ENCODE assay signal across 8 mouse cellular contexts in the genomic region with DNA sequence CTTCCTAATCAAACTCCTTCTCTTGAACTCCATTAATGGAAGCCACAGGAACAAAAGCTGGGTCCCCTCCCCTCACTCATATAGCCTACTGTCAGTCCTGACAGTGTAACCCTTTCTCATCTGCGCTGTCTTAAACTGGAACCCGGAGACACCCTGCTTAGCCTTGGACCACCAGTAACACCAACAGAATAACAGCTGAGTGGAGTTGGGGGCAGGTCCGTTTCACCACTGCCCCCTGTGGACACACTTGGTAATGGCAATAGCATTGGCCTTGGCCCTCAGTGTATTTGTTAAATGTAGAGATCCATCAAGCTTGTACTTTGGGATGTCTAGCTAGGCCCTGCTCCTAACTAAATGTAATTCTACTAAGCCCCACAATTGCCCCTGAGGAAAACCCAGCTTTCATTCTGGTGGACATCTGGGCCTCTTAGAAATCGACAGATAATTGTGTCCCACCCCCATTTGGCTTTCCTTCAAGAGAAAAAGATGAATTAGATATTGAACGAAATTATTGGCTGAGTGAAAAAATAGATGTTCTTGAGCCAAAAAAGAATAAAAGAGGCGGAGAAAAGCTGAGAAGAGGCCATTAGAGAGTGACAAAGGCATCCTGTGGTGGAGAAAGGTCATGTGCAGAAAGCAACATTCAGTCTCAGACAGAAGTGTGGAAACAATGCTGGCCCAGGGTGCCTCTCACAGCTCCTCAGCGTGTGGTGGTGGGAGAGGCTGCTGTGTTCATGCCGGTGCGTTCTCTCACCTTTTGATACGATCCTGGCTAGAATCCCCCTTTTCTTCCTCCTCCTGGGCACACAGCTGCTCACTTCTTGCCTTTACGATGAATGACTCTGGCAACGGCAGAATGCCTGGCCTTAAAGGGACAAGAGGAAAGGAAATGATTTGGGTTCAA.
DNase-seq lines count a peak whose midpoint lies in the region; ATAC-seq and TF ChIP-seq lines count a peak whose summit lies in the region.

No protein-coding gene starts in this region.

- 55% methylated on average over 12 of the region's 12 CpGs for WGBS in heart, postnatal 0 days
- WGBS in limb, embryonic 11.5 days: 67% methylated on average over 12 of the region's 12 CpGs

- no peaks in the 10 kb centered on the region for H3K36me3 ChIP-seq in heart, postnatal 0 days (replicated peaks; ENCODE audit: control insufficient read depth, insufficient read depth, low read length)
- H3K36me3 ChIP-seq in ES-Bruce4 (ENCODE audit: control insufficient read depth, insufficient read depth, low read length, poor library complexity, severe bottlenecking): no peaks in the 10 kb centered on the region
- H3K36me3 ChIP-seq in limb, embryonic 11.5 days (ENCODE audit: control insufficient read depth, insufficient read depth, low read length): no peaks in the 10 kb centered on the region

- H3K4me2 ChIP-seq in heart, postnatal 0 days (ENCODE audit: low read depth, low read length): no peak overlapping the region
- no peak overlapping the region for H3K4me2 ChIP-seq in limb, embryonic 11.5 days (ENCODE audit: low read depth, severe bottlenecking)

- intact Hi-C loops in heart, postnatal 25 days (cut with DNase I): no loop called here

- no peak overlapping the region for H3K4me3 ChIP-seq in heart, postnatal 0 days (ENCODE audit: low read depth, low read length)
- no peak overlapping the region for H3K4me3 ChIP-seq in ES-Bruce4 (ENCODE audit: low read depth, low read length)
- no peak overlapping the region for H3K4me3 ChIP-seq in limb, embryonic 11.5 days (ENCODE audit: low read depth, low read length)

- TF ChIP-seq POLR2A in ES-Bruce4 (IDR thresholded peaks at IDR 0.05; ENCODE audit: insufficient read depth, low read length): no peak

- no peak for DNase-seq in heart, postnatal 0 days (ENCODE audit: low spot score)
- DNase-seq in heart, postnatal 25 days (ENCODE audit: low spot score): no peak
- peak; percentile 48 for DNase-seq in embryo, embryonic 10 days (ENCODE audit: low spot score)
- peak; percentile 46 for DNase-seq in limb, embryonic 11.5 days (ENCODE audit: low spot score)
- no peak for DNase-seq in urinary bladder, postnatal 10 days (ENCODE audit: low spot score)
- DNase-seq in thymus, postnatal 14 days: no peak
- no peak for DNase-seq in right cerebral cortex, postnatal 36 days (ENCODE audit: low spot score in 2 of 2)

- no peak overlapping the region for H3K27ac ChIP-seq in heart, postnatal 0 days (ENCODE audit: low read depth)
- no peak overlapping the region for H3K27ac ChIP-seq in ES-Bruce4 (ENCODE audit: insufficient read depth, low read length)
- H3K27ac ChIP-seq in limb, embryonic 11.5 days (replicated peaks; ENCODE audit: low read depth, low read length): no peak overlapping the region

- no peak overlapping the region for H3K9ac ChIP-seq in heart, postnatal 0 days (replicated peaks; ENCODE audit: low read depth, low read length)
- no peak overlapping the region for H3K9ac ChIP-seq in ES-Bruce4 (ENCODE audit: low read depth, poor library complexity, severe bottlenecking)
- H3K9ac ChIP-seq in limb, embryonic 11.5 days (ENCODE audit: low read length): no peak overlapping the region

- no peak for ATAC-seq in heart, postnatal 0 days (ENCODE audit: insufficient read depth, low read depth)
- ATAC-seq in limb, embryonic 11.5 days (ENCODE audit: insufficient number of reproducible peaks, low FRiP score, low TSS enrichment, low read depth): no peak

- TF ChIP-seq CTCF in heart, postnatal 0 days (IDR thresholded peaks at IDR 0.05; ENCODE audit: low read depth): peak; percentile 48
- peak; percentile 57 for TF ChIP-seq CTCF in ES-Bruce4 (IDR thresholded peaks at IDR 0.05; ENCODE audit: low read depth, low read length)

- H3K4me1 ChIP-seq in heart, postnatal 0 days (ENCODE audit: control insufficient read depth, insufficient read depth): no peaks in the 10 kb centered on the region
- no peaks in the 10 kb centered on the region for H3K4me1 ChIP-seq in ES-Bruce4 (ENCODE audit: control insufficient read depth, insufficient read depth, low read length)
- no peaks in the 10 kb centered on the region for H3K4me1 ChIP-seq in limb, embryonic 11.5 days (ENCODE audit: control insufficient read depth, insufficient read depth, low read length)

- no peak for TF ChIP-seq EP300 in heart, postnatal 0 days (IDR thresholded peaks at IDR 0.05; ENCODE audit: low read depth)
- no peak for TF ChIP-seq EP300 in ES-Bruce4 (IDR thresholded peaks at IDR 0.05; ENCODE audit: insufficient read depth, low read depth, low read length)

- no peaks in the 10 kb centered on the region for H3K9me3 ChIP-seq in heart, postnatal 0 days (replicated peaks; ENCODE audit: control insufficient read depth, low read length)
- H3K9me3 ChIP-seq in ES-Bruce4 (replicated peaks; ENCODE audit: control insufficient read depth, insufficient read depth, low read length, poor library complexity, severe bottlenecking): no peaks in the 10 kb centered on the region
- H3K9me3 ChIP-seq in limb, embryonic 11.5 days (ENCODE audit: control insufficient read depth, low read length): no peaks in the 10 kb centered on the region

- no peaks in the 10 kb centered on the region for H3K27me3 ChIP-seq in heart, postnatal 0 days (ENCODE audit: control insufficient read depth, insufficient read depth, low read length)
- no peaks in the 10 kb centered on the region; the same call in 1 of the 2 replicates for H3K27me3 ChIP-seq in ES-Bruce4 (ENCODE audit: control insufficient read depth, insufficient read depth, low read length, poor library complexity, severe bottlenecking)
- no peaks in the 10 kb centered on the region for H3K27me3 ChIP-seq in limb, embryonic 11.5 days (ENCODE audit: control insufficient read depth, insufficient read depth, low read length)

Comparison
In these comparisons a context has a peak if more than half of its experiments do, and no peak if none do; other contexts are left out.
1. DNase-seq: peak in embryo, embryonic 10 days (single experiment) and limb, embryonic 11.5 days (single experiment); none in heart, postnatal 0 days (single experiment), heart, postnatal 25 days (single experiment), urinary bladder, postnatal 10 days (single experiment), thymus, postnatal 14 days (single experiment) and right cerebral cortex, postnatal 36 days (0 of 2).